Mouse (Mus musculus) megakaryocyte progenitor cell, adult 5-6 weeks (primary cell): ENCODE results near the gene Mocs2. TPM values are rescaled to one million over a fixed set of nuclear protein-coding genes. Genes with fewer than 3 reads are reported as not detected.
A peak's percentile ranks its signal among the peaks of the same experiment; 100 is the strongest.

Source experiments
- ATAC-seq: replicated peaks from 2 replicates; pipeline ENCODE4 v1.8.0; 2016; ENCODE audit warnings: mild to moderate bottlenecking, moderate TSS enrichment, inconsistent platforms; ENCODE audit not compliant: poor library complexity
- total RNA-seq, 2 experiments: library from RNA; stranded (forward) in 1 of 2; stranded (reverse) in 1 of 2; fragments of 157-497, 149-512 nt in 1 of 2; fragments of 200-1000 nt in 1 of 2; gene quantifications; 2 replicates each; pipeline versions ENCODE4 v1.2.3 to v1.2.4; 2015 to 2017

Mocs2 gene
- total RNA-seq (2015) (41.5 and 42.1 TPM in 2 replicates), total RNA-seq (2017) (39.9 and 43.1 TPM in 2 replicates)

DNA sequence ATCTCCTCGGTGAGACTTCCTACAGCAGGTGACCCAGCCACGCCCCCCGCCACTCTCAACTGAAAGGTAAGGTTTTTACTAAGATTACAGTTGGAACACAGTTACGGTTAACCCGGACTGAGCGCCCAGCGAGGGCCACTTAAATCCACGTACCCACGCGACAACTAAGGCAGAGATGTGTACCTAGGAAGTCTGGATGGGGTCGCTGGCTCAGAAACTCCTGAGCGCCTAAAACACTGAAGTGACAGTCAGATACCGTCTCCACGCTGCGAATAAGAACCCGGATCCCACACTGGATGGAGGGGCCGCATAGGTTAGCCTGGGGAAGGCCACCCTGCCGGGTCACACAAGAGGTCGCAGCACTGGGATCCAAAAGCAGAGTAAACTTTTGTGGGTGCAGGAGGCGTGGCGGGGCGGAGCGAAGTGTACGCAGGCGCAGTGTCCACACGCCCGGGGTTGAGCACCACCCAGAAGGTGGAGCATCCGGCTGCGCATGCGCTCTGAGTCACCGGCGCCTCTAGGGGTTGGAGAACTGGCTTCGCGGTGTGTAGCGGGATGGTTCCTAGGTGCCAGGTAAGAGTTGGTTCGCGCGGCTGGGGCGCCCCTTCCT lies at the start of gene Mocs2:
Gene Mocs2 (plus strand): TSS at position 486 of the 610 bp plus-strand sequence.
- ATAC-seq = peak; percentile 95

DNA sequence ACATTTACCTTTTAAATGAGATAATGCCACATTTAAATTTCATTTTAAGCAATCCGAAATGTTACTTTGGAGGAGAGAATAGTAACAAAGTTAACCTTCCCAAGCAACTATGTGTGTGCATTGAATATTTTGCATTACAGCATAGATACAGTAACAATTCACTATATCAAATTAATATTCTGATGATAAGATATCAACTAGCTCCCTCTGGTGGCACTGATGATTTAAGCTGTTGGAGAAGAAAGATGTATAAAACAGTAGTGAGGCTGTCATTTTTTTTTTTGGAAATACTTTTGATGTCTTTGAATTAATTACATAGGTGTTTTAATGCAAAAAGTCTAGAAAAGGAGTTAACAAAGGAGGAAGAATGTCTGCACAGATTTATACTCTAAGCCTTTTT lies 26.5 kb upstream of the Mocs2 start:
- ATAC-seq = 0 out of 2 replicates have a peak, but pooled peaks have one; percentile 49

DNA sequence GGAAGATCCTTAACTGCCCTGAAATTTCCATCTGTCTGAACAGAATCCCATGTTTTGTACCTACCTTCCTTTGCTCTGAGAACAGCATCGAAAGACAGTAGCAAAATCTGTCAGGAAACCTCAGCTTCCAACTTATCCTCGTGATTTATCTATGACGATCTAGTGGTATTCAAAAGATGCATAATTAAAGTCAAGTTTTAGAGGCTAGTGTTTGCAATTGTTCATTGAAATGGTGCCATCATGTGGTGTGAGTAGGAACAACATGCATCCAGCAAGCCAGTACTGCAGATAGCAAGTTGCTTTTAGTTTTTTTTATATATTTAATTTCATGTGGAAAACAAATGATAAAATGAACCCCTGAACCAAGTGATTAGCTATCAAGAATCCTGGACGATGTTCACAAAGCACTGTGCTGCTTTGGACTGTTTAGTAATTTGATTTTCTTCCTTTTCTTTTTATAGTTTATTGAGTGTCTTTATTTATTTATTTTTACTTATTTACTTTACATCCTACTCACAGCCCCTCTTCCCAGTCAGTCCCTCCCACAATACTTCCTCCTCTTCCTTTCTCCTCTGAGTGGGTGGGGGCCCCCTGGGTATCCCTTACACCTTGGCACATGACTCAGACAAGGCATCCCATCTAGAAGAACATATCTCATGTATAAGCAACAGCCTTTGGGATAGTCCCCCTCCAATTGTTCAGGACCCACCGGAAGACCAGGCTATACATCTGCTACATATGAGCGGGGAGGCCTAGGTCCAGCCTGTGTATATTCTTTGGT lies 24.6 kb upstream of the Mocs2 start:
- ATAC-seq = peak; percentile 86

DNA sequence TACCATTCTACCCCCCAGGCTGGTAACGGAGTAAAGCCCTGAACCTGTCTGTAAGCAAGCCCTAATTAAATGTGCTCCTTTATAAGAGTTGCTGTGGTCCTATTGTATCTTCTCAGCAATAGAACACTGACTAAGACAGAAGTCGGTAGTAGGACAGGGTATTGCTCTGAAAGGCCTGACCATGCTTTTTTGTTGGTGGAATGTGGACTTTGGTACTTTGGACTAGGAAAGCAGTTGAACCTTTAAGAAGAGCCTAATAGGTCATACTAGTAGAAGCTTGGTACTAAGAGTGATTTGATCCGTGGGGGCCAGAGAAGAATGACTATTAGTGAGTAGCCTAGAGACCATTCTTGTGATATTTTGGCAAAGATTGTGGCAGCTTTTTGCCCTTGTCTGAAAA lies 16.2 kb upstream of the Mocs2 start:
- no peak for ATAC-seq

DNA sequence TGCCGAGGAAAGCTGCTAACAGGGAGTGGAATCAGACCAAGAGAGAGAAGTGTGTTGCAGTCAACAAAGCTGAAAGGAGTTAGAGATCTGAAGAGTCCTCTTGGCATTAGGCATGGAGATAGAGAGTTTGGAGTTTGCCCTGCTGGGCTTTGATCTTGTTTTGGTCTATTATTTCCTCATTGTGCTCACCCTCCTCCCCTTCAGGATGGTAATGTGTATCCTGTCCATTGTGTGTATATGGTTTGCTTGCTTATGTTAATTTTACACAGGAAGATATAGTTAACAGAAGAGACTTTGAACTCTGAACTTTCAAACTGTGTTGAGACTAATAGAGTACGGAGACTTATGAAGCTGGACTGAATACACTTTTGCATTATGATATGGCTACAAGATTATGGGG lies 15.1 kb upstream of the Mocs2 start:
- no peak for ATAC-seq

DNA sequence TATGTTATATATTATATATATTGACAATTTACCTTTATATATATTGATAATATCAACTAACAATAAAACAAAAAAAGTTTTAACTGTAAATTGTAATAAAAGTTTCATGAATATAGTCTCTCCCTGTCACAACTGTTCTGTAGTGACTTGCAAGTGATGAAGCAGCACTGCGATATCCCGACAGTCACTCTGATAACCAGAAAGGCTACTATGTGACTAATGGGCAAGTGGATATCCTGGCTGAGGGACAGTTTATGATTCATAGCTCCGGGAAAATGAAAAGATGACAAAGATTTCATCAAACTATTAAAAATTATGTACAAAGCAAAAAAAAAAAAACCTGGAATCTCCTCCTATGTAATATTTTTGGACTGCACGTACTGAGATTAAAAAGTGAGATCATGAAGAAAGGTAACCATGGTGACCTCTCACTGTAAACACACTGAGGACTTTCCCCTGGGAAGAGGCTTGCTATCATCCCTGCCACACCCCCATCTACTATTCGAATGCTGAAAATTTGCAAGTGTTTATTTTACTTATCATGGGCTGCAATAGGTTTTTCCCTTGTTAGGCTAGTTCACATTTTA lies 8.3 kb upstream of the Mocs2 start:
- ATAC-seq = no peak

DNA sequence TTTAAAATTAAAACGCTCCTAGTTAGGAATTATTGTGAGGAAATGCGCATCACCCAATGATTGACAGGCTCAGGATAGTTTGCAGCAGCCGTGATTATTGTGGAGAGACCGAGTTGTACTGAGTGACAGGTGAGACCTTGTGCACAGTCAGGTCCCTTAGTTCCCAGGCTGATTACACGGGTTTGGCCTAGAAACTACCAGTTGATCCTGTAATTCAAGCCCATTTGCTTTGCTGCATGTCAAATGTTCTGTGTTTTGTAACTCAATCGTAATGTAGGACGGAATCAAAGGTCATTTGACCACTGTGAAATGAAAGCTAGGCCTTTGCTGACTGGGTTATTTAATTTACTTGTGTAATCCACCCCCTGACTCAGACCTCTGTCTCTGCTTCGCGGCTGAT lies 477 bp downstream of the Mocs2 start:
- ATAC-seq = peak; percentile 32

DNA sequence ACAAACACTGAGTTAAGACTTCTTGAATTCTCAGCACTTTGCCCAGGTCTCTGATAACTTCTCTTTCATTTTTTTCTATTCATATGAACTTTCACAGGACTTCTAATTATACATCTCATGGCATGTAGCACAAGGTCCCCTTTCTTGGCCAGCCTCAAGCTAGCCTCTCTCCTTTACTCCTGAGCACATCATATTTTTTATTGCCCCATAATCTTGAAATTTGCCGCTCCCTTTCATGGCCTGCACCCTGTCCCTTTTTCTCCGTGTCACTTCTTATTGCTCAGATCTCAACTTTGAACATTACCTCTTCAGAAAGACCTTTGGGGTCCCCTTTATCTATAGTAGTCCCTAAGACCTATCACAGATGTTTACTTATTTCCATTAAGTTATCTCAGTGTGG lies 4.8 kb downstream of the Mocs2 start:
- no peak for ATAC-seq

DNA sequence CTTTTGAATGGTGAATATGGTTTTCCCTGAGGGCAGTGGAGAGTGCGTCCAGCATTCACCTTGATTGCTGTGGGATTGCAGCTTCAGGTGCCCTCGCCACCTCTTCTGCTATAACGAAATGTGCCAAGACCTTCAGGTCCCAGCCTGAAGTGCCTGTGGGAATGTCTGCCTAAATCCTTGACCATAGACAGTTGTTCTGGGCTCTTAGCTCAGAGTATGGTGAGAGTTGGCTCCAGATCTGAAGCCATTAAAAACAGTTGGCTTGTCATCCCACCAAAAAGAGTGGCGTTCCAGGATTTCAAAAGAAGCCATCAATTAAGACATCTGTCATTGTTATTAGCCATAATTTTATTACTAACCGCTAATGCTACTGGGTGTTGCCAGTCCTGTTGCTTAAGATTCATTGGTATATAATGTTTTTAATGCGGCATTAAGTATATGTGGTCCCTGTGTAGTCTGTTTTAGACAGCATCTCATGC lies 7.4 kb downstream of the Mocs2 start:
- no peak for ATAC-seq

DNA sequence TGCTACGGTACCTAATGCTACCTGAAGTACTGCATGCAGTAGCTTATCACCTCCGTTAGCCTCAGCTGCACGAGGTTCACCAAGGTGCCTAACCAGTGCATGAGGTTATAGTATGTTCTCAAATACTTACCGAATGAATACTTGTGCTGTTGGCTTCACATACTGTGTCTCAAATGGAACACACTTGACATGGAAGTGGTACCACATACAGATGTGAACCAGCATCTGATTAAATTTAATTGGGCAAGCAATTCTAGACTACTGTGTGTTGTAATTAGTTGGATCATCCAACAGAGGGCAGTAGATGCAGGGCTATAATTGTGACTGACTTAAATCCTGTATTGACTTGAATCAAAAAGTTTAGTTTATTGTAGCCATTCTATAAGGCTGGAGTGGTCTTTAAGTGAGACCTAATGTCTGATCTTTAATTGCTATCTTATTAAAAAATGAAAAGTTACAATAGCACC lies 13.4 kb downstream of the Mocs2 start:
- peak; percentile 79 for ATAC-seq

DNA sequence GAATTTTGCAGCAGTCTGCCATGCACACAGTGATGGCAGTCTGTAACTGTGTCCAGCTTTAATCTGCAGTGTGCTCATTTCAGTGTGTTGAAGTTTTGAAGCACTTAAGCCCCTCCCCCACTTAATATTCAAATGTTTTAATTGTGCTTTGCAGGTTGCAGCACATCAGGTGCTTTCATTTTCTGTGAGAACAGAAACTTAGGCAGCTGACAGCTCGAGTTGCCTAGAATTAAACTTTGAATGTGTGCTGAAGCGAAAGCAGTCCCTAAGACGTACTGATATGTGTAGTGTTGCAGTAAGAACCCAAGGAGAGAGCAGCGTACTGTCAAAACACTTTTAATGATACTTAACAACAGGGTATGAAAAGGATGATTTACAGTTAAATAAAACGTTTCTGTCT lies 14.7 kb downstream of the Mocs2 start:
- ATAC-seq = no peak

DNA sequence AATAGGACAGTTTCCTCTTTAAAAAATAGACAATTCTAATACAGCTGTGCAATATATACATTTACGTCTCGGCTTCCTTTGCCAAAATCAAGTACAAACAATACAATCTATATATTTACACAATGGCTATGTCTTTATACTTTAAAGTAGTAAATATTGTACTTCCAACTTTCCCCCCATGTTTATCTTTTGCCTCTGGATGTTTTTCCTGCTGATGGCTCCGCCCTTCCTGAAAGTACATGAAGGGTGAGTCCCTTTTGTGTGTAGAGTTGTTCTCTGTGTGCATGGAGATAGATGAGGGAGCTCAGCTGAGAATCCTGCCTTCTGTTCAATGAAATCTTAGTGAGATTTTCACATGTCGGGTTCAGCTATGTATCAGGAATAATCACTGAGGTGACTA lies 15.3 kb downstream of the Mocs2 start:
- ATAC-seq = no peak

DNA sequence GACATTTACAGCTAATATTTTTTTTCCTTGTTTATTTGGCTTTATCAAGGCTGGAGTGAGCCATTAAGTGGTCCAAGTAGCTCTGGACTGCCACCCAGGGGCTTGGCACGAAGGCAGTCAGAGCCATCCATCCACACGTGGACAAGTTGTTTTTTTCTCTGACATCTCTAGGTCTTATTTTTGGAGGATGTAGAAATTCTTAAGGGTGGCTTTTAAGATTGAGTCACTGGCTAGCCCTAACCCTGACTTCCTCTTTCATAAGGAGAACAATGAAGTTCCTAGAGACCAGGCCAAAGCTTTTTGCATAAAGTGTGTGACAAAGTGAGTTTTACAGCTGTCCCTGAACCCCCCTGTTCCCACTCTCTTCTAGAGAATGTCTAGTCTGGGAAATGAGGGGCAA lies 16.5 kb downstream of the Mocs2 start:
- ATAC-seq = peak; percentile 76

DNA sequence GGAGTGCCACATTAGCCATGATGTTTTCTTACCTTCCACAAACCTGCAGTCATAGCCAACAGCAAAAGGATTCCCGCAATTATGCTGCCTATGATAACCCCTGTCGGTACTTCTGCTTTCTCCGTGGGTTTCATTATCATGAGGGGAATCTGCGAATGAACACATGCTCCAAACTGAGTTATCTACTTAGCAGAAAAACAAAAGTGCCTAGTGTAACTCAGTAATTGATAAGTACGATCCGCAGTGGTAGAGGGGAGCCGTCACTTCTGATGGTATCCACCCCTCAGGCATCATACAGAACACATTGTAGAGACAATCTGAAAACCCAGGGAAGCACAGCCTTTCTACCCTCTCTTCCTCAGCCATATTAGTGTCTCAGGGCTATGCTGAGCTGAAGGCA lies 19.0 kb downstream of the Mocs2 start:
- ATAC-seq = peak; percentile 51

DNA sequence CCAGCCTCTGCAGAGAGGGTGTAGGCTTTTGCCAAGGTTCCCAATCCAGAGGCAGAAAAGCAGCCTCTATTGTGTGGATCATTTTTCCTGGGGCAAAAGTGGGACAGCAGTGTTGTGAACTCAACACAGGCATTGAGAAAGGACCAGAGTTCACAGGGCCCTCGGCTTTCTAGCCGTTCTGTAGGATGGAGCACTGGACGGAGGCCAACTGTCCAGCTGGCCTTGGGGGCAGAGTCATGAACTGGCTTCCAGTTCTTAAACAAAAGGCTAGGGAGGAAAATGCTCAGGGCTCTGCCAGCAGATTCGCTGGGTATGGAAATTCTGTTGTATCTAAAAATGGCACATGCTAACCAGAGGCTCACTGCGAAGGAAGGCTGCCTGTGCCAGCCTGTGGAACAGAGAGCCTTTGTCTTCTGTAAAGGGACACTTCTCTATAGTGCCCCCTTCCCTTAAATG lies 20.5 kb downstream of the Mocs2 start:
- no peak for ATAC-seq

DNA sequence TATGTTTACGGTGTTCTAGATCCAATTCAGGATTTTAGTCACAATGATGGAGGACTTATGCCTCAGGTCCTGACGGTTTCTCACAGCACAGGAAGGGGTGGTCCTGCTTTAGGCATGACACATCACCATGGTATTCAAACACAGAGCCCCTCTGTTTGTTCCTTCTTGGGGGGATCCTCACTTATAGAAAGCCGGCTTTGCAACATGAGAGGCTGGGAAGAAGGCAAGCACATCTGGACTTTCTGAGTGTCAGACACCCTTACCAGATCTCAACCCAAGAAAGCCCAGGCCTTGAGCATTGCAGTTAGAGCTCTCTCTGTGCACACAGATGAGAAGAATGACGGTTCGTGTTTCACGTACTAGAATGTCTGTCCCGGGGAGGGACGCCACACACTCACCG lies 21.1 kb downstream of the Mocs2 start:
- ATAC-seq = no peak

DNA sequence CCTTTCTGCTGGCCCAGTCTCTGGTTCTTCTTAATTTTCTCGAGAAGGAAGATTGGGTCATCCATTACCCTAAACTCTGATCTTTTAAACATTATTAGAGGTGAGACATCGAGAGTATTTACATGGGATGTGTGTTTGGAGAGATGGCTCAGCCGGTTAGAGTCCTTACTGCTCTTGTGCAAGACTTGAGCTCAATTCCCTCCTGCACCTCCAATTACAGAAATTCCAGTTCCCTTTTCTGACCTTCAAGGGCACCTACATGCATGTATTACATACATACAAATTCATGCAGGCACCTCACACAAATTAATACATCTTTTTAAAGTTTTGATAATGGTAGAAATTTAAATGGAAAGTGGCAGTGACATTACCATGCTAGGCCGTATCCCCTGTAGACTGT lies 22.5 kb downstream of the Mocs2 start:
- ATAC-seq = peak; percentile 62

DNA sequence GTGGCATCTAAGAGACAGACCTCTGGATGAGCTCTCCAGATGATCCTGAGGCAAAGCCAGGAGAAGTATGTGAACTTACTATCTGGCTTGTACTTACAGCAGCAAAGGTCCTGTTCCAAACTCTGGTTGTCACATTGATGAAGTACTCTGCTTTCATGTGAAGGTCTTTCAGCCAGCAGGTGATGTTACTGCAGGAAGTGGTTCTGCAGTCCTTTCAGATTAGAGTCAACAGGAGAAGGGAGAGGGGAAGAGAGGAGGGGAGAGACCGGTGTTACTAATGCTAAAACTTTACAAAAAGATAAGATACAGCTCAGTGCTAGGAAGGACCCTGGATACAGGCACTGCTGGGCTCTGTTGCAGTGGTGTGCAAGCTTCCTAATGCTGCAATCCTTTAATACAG lies 25.3 kb downstream of the Mocs2 start:
- no peak for ATAC-seq

DNA sequence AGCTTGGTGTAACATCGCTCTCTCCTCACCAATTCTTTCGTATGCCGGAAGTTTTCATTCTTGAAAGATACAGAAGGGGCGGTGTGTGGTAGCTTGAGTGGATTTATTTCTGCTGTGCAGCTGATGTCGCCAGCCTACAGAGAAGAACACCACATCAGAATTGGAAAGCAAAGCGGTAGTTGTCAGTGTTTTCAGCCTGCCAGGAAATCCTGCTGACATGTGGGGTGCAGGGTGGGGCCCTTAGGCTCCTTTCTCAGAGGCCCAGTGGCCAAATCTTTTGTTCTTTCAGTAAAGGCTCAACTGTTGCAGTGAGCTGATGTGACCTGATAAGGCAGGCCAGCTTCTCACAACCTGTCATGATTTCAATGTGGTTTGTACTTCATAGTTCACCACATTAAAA lies 27.8 kb downstream of the Mocs2 start:
- peak; percentile 82 for ATAC-seq

DNA sequence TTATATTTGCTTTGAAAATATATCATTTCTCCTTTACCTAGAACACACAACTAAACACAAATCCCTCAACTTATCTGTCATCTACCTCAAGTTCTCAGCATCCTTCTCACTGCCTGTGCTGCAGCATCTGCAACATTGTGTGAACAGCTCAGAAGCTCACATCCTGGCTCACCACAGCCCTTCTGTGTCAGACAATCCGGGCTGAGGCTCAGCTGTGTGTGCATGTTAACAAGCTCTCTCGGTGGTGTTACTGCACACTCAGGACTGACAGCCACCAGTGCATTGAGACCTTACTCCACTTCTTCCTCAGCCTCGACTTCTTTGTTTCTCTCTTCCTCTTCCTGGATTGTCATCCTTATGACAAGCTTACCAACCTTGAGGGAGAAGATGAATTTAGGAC lies 30.9 kb downstream of the Mocs2 start:
- ATAC-seq = no peak

DNA sequence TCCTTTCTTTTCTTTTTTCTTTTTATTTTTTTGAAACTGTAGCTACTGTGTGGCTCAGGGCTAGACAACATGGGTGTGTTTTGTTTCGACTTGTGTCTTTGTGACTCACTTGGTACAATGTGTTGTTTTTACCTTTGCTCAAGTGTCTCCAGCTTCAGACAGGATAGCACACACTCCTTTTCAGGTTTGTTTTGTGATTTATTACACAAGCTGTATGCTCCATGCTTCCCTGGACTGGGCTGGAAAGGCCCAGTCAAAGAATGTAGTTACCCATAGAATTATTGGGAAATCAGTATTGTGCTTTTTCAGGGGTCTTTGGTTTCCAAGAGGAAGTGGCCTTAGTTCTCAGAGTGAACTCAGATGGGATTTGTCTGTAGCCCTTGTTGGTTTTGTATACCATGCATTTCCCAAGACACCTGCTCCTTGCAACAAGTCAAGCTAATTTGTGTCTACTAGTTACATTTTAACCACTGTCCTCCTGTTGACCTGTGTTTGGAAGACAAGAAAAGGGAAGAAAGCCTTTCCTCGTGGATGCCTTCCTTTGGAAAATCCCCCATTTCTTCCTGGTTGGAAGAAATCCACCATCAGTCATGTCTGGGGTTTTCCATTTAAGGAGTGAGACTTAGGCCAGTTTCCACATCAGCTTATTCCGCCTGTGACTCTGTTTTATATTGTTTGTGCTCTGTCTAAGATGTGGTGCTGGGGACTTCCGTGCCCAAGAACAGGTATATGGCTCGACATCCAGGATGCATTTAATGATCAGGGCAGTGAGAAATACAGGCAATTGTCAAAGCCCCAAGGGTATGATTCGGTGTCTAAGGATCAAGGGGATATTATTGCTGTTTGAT lies 34.5 kb downstream of the Mocs2 start:
- 0 out of 2 replicates have a peak, but pooled peaks have one; percentile 6 for ATAC-seq
